Mouse (Mus musculus) lung, postnatal 0 days (tissue): ENCODE data around the gene Sft2d1.

Experiments used
- CTCF ChIP-seq: IDR thresholded peaks from 2 replicates; pipeline ENCODE4 v1.5.1; 2016; ENCODE audit warnings: antibody characterized with exemption, mild to moderate bottlenecking
- EP300 ChIP-seq: IDR thresholded peaks from 2 replicates; pipeline ENCODE4 v1.6.1; 2016; ENCODE audit warnings: antibody characterized with exemption, mild to moderate bottlenecking, control low read depth

- TF ChIP-seq CTCF (no peak), EP300 (no peak)
Measured at GRCm38 (mm10) chr17:8296313-8296844, 14.5 kb upstream of the Sft2d1 start.
